Mouse (Mus musculus): Measurements from ENCODE around the gene Wbp11. TPM values are rescaled to one million over a fixed set of nuclear protein-coding genes. Genes with fewer than 3 reads are reported as not detected.

Gene Wbp11
- polyA plus RNA-seq (2012; rRNA removed) = 19.3 and 23.3 TPM in 2 replicates

GRCm38 (mm10) chr6:136827881-136828561, at the start of gene Wbp11:
Wbp11 (minus strand) TSS chr6:136828233.

GRCm38 (mm10) chr6:136875670-136876069, 47.6 kb upstream of the Wbp11 start, which contains the start of gene Mgp:
Mgp (minus strand) TSS chr6:136875823.

GRCm38 (mm10) chr6:136857186-136857872, 29.3 kb upstream of the Wbp11 start, which contains the start of gene Art4:
Art4 (minus strand) TSS chr6:136857733.

GRCm38 (mm10) chr6:136835352-136835751, 7.3 kb upstream of the Wbp11 start, which contains the start of gene Smco3:
Smco3 (minus strand) TSS chr6:136835452.

GRCm38 (mm10) chr6:136827516-136827880, 535 bp downstream of the Wbp11 start, which contains the start of gene BC049715:
BC049715 (plus strand) TSS chr6:136827626.

GRCm38 (mm10) chr6:136808014-136808417, 20.0 kb downstream of the Wbp11 start, which contains the start of gene H2afj:
H2afj (plus strand) TSS chr6:136808244.

GRCm38 (mm10) chr6:136803739-136804633, 24.0 kb downstream of the Wbp11 start, which contains the start of gene Hist4h4:
Hist4h4 (minus strand) TSS chr6:136804415.

GRCm38 (mm10) chr6:136781377-136781986, 46.6 kb downstream of the Wbp11 start, which contains the start of gene Gucy2c:
Gucy2c (minus strand) TSS chr6:136781765.

Other genes with a start within 250 kb of the Wbp11 start
- gene Plbd1, start 166.3 kb downstream of the Wbp11 start, polyA plus RNA-seq (2012; rRNA removed) = 22.4 and 25.5 TPM in 2 replicates
- gene Gucy2c, start 46.5 kb downstream of the Wbp11 start, polyA plus RNA-seq (2012; rRNA removed) = 0.75 and 0.83 TPM in 2 replicates
- gene Hist4h4, start 23.8 kb downstream of the Wbp11 start, polyA plus RNA-seq (2012; rRNA removed) = 0.76 and 0.89 TPM in 2 replicates
- 92.2 and 105 TPM in 2 replicates for gene H2afj, start 20.0 kb downstream of the Wbp11 start, polyA plus RNA-seq (2012; rRNA removed)
- 0.29 and 0.90 TPM in 2 replicates for gene BC049715, start 607 bp downstream of the Wbp11 start, polyA plus RNA-seq (2012; rRNA removed)
- gene Smco3, start 7.2 kb upstream of the Wbp11 start, polyA plus RNA-seq (2012; rRNA removed) = 0.04 and 0.12 TPM in 2 replicates
- 10.2 and 11.2 TPM in 2 replicates for gene Art4, start 29.5 kb upstream of the Wbp11 start, polyA plus RNA-seq (2012; rRNA removed)
- 9.0 and 9.7 TPM in 2 replicates for gene Mgp, start 47.6 kb upstream of the Wbp11 start, polyA plus RNA-seq (2012; rRNA removed)
- gene Erp27, start 93.9 kb upstream of the Wbp11 start, polyA plus RNA-seq (2012; rRNA removed) = 0.44 and 0.49 TPM in 2 replicates
- 0.10 TPM in 2 replicates for gene Pde6h, start 95.6 kb upstream of the Wbp11 start, polyA plus RNA-seq (2012; rRNA removed)
- 173 and 214 TPM in 2 replicates for gene Arhgdib, start 113.7 kb upstream of the Wbp11 start, polyA plus RNA-seq (2012; rRNA removed)